Mouse (Mus musculus): ENCODE measurements around the gene Aagab.

DNA sequence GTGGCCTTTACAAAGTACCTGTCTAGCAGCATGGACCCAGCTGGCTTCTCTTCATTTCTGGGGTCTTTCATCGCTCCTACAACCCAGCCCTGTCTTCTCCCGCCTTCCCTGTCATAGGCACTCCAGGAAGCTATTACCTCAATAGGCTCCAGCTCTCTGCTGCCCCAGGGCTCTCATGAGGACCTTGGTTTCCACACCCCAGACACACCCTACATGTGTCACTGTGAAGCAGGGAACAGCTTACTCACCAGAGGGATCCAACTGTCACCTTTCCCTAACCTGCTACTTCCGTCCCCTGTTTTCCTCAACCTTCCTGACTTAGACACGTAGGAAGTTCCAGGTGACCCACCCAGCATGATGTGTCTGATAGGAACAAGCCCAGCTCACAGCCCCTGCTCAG is 57.6 kb downstream of the Aagab start:
- no peak for TF ChIP-seq CTCF (IDR thresholded peaks at IDR 0.05; ENCODE audit: low read depth)
- no peak for TF ChIP-seq EP300 (IDR thresholded peaks at IDR 0.05; ENCODE audit: low read depth)
